Mouse (Mus musculus): Measurements from ENCODE around the gene Aass. TPM values are rescaled to one million over a fixed set of nuclear protein-coding genes. Genes with fewer than 3 reads are reported as not detected.

The Aass gene
- polyA plus RNA-seq, 1 experiment from 2014 or later, result 1.3 TPM

DNA sequence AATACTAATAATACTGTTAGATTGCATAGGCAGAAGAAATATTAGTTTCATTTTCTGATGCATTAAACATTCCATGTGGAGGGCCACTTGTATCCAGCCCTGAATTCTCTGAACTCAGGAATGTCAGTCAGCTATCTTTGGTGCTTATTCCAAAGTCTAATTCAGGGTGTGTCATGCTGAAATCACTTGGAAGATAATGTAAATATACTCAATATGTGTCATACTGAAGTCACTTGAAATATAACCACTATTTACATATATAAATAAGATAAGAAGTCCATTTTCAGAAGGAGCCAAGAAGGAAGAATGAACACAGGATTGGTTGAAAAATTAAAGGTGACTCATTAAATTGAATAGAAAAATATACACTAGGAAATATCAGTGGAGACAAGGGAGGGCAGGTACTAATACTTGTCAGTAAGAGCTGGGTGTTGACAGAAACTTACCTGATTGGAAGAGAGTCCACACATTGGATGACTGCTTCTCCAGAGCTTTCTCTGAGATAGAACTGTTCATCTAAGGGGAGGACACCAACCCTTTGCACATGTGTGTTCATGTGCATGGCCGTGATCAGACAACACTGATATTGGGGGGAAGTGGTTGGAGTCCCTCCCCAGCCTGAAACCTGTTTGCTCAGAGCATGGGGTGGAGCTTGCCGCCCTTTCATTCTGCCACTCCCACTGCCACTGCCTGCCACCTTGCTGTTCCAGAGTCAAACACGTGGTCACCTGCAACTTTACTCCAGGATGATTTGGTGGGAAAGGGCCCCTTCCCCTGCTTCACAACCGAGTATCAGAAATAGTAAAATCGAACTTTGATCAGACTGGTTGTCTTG is 48.0 kb downstream of the Aass start:
- 79% methylated on average over 5 of the region's 5 CpGs for WGBS (ENCODE audit: insufficient replicate concordance)
- H3K27me3 ChIP-seq (ENCODE audit: control insufficient read depth, insufficient read depth, low read length), result no peaks in the 10 kb centered on the region
- H3K36me3 ChIP-seq (ENCODE audit: control insufficient read depth, insufficient read depth, low read length), result no peaks in the 10 kb centered on the region
- no peaks in the 10 kb centered on the region for H3K9me3 ChIP-seq (replicated peaks; ENCODE audit: control insufficient read depth, low read length)
- no peak overlapping the region for H3K27ac ChIP-seq (ENCODE audit: low read depth, low read length)
- no peak for ATAC-seq (replicated peaks; ENCODE audit: insufficient number of reproducible peaks, low FRiP score, low TSS enrichment)
- H3K4me1 ChIP-seq (ENCODE audit: control insufficient read depth, insufficient read depth, low read length), result peaks cover 6% of the 10 kb centered on the region; the same call in 1 of the 2 replicates
- H3K4me3 ChIP-seq (ENCODE audit: low read depth, low read length), result no peak overlapping the region
- H3K4me2 ChIP-seq, result no peak overlapping the region
- H3K9ac ChIP-seq (ENCODE audit: low read depth, low read length), result no peak overlapping the region

DNA sequence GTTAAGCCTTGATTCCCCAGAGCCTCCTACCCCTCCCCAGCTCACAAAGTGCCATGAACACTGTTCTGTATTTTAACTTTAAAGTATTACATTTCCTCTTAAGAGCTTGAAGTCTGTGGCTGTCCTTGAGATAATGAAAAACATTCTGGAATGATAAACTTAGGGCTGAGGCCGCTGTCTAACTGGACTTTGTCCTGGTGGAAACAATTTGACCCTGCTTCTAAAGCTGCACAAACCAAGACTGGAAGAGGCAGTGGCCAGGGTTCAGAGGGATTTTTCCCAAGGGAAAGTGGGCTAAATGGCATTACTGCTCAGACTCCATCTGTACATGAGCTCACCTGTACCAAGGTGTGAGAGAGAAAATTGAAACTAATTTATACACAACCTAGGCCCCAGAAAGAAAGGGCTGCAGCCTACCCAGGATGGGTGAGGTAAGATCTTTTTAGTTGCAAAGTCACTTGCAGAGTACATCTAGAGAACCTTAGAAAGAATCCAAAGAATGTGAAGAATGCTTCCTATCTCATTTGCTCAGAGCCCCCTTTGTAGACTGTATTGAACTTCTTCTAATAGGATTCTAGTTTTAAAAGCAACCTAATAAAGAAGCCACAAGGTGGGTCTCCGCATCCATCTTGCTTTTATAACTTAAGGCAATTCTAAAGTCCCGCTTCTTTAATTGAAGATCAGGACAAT is 52.6 kb downstream of the Aass start:
- H3K4me3 ChIP-seq (ENCODE audit: low read depth, low read length), result no peak overlapping the region
- no peaks in the 10 kb centered on the region for H3K27me3 ChIP-seq (ENCODE audit: control insufficient read depth, insufficient read depth, low read length)
- H3K9ac ChIP-seq (ENCODE audit: low read depth, low read length), result no peak overlapping the region
- 0 out of 2 replicates have a peak, but pooled peaks have one; percentile 31 for ATAC-seq (replicated peaks; ENCODE audit: insufficient number of reproducible peaks, low FRiP score, low TSS enrichment)
- H3K9me3 ChIP-seq (replicated peaks; ENCODE audit: control insufficient read depth, low read length), result no peaks in the 10 kb centered on the region
- no peak overlapping the region for H3K4me2 ChIP-seq
- H3K4me1 ChIP-seq (ENCODE audit: control insufficient read depth, insufficient read depth, low read length), result peaks cover 7% of the 10 kb centered on the region; the same call in 1 of the 2 replicates
- H3K27ac ChIP-seq (ENCODE audit: low read depth, low read length), result peak overlapping the region; percentile 54; the same call in 1 of the 2 replicates
- H3K36me3 ChIP-seq (ENCODE audit: control insufficient read depth, insufficient read depth, low read length), result no peaks in the 10 kb centered on the region
- WGBS (ENCODE audit: insufficient replicate concordance), result 45% methylated on average over 3 of the region's 3 CpGs

DNA sequence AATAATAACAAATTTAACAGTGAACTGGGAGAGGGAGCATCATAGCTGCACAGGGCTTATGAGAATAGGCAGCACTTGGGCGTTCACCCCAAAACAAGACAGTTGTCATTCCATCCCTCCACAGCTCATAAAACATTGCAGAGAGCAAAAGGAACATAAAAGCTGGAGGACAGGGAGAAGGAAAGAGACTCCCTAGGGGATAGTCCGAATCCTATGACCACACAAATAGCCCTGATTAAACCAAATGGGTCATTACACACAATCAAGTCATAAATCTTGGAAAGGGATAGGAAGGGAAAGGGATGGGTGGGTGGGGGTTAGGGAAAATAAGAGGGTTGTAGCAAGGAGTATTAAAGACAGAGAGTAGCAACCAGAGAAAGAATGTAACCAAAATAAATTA is 54.5 kb downstream of the Aass start:
- H3K27me3 ChIP-seq (ENCODE audit: control insufficient read depth, insufficient read depth, low read length), result no peaks in the 10 kb centered on the region
- 81% methylated on average over 2 of the region's 2 CpGs for WGBS (ENCODE audit: insufficient replicate concordance)
- H3K36me3 ChIP-seq (ENCODE audit: control insufficient read depth, insufficient read depth, low read length), result no peaks in the 10 kb centered on the region

DNA sequence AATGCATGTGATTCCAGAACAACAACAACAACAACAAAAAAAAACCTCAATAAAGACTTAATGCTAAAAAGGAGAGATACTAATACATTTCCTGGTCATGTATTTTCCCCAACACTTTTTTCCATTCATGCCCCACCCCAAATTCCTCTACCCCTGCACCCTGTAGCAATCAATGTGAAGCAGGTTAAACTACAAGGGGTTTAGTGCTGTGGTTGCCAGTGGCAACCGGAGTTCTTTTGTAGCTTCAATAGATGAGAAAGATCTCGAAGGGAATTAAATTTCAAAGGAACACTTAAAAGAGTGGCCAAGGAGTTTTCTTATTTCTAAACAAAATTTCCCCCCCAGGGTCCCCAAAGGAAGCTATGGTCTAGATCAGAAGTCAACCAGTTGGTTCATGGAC is 56.7 kb downstream of the Aass start:
- WGBS (ENCODE audit: insufficient replicate concordance), result 84% methylated on average over 2 of the region's 2 CpGs
- Histone ChIP-seq H3K9me3 (replicated peaks; ENCODE audit: control insufficient read depth, low read length) (no peaks in the 10 kb centered on the region), H3K4me3 (ENCODE audit: low read depth, low read length) (no peak overlapping the region), H3K4me2 (no peak overlapping the region), H3K27ac (ENCODE audit: low read depth, low read length) (no peak overlapping the region), H3K36me3 (ENCODE audit: control insufficient read depth, insufficient read depth, low read length) (no peaks in the 10 kb centered on the region), H3K27me3 (ENCODE audit: control insufficient read depth, insufficient read depth, low read length) (no peaks in the 10 kb centered on the region), H3K4me1 (ENCODE audit: control insufficient read depth, insufficient read depth, low read length) (peaks cover 7% of the 10 kb centered on the region; the same call in 1 of the 2 replicates), H3K9ac (ENCODE audit: low read depth, low read length) (no peak overlapping the region)
- no peak for ATAC-seq (replicated peaks; ENCODE audit: insufficient number of reproducible peaks, low FRiP score, low TSS enrichment)

More for the DNA sequence above, 54.5 kb downstream of the Aass start:
- peaks cover 7% of the 10 kb centered on the region; the same call in 1 of the 2 replicates for H3K4me1 ChIP-seq (ENCODE audit: control insufficient read depth, insufficient read depth, low read length)
- no peak overlapping the region for H3K27ac ChIP-seq (ENCODE audit: low read depth, low read length)
- H3K4me3 ChIP-seq (ENCODE audit: low read depth, low read length), result no peak overlapping the region
- ATAC-seq (replicated peaks; ENCODE audit: insufficient number of reproducible peaks, low FRiP score, low TSS enrichment), result no peak
- H3K9ac ChIP-seq (ENCODE audit: low read depth, low read length), result no peak overlapping the region
- H3K4me2 ChIP-seq, result no peak overlapping the region
- no peaks in the 10 kb centered on the region for H3K9me3 ChIP-seq (replicated peaks; ENCODE audit: control insufficient read depth, low read length)

DNA sequence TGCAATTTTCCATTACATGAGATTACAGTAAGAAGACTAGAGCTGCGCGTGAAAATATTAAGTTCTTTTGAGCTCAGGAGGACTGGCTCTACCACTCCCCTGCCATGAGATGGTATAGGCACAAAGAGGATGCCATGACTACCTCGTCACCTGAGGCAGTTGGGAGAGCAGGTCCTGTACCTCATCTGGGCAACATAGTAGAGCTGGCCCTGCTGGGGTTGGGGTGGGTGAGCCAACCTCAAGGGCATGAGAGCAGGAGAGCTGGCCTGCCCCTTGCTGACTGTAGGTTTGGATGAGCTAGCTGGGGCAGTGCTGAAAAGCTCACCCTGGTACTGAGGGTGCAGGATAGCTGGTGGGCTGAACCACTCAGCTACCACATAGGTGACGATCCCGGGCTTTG is 77.1 kb downstream of the Aass start:
- 87% methylated on average over 5 of the region's 5 CpGs for WGBS (ENCODE audit: insufficient replicate concordance)
- Histone ChIP-seq H3K4me1 (ENCODE audit: control insufficient read depth, insufficient read depth, low read length) (no peaks in the 10 kb centered on the region), H3K4me3 (ENCODE audit: low read depth, low read length) (no peak overlapping the region), H3K9me3 (replicated peaks; ENCODE audit: control insufficient read depth, low read length) (no peaks in the 10 kb centered on the region), H3K27me3 (ENCODE audit: control insufficient read depth, insufficient read depth, low read length) (no peaks in the 10 kb centered on the region), H3K36me3 (ENCODE audit: control insufficient read depth, insufficient read depth, low read length) (no peaks in the 10 kb centered on the region), H3K9ac (ENCODE audit: low read depth, low read length) (no peak overlapping the region), H3K27ac (ENCODE audit: low read depth, low read length) (no peak overlapping the region), H3K4me2 (no peak overlapping the region)
- no peak for ATAC-seq (replicated peaks; ENCODE audit: insufficient number of reproducible peaks, low FRiP score, low TSS enrichment)

DNA sequence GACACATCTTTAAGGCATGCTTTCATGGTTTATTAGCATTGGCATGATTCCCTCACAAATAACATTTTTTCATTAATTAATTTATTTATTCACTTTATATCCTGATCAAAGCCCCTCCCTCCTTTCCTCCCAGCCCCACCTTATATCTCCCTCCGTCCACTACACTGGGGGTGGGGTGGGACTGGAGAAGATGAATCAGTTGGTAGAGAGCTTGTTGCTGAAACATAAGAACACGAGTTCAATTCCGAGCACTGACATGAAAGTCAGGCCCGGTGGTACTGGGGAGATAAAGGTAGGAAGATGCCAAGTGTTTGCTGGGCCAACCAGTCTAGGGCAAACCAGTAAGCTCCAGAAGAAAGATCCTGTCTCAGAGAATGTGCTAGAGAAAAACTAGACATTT is 84.0 kb downstream of the Aass start:
- Histone ChIP-seq H3K4me3 (ENCODE audit: low read depth, low read length) (no peak overlapping the region), H3K27me3 (ENCODE audit: control insufficient read depth, insufficient read depth, low read length) (no peaks in the 10 kb centered on the region), H3K4me2 (no peak overlapping the region), H3K9me3 (replicated peaks; ENCODE audit: control insufficient read depth, low read length) (no peaks in the 10 kb centered on the region), H3K9ac (ENCODE audit: low read depth, low read length) (no peak overlapping the region), H3K4me1 (ENCODE audit: control insufficient read depth, insufficient read depth, low read length) (no peaks in the 10 kb centered on the region), H3K27ac (ENCODE audit: low read depth, low read length) (no peak overlapping the region), H3K36me3 (ENCODE audit: control insufficient read depth, insufficient read depth, low read length) (no peaks in the 10 kb centered on the region)
- no peak for ATAC-seq (replicated peaks; ENCODE audit: insufficient number of reproducible peaks, low FRiP score, low TSS enrichment)
- 80% methylated on average over 4 of the region's 4 CpGs for WGBS (ENCODE audit: insufficient replicate concordance)

DNA sequence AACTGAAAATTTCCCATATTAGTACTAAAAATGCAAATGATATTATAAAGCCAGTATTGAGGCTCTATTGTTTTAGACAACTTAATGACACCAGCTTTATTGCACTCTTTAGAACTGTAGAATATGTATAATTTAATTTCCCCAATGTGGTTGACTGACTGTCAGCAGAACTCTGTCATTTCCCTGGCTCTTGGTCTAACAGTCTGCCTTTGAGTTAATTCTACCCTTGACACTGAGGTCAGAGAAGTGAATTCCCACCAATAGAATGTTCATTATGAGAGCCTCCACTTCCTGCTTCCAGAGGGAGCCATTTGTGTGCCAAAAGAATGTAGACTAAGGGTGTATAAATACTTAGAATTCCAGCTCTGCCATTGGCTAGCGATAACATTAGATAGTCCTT is 104.5 kb downstream of the Aass start:
- no peak for ATAC-seq (replicated peaks; ENCODE audit: insufficient number of reproducible peaks, low FRiP score, low TSS enrichment)
- no peak overlapping the region for H3K4me3 ChIP-seq (ENCODE audit: low read depth, low read length)
- H3K9ac ChIP-seq (ENCODE audit: low read depth, low read length), result no peak overlapping the region
- H3K36me3 ChIP-seq (ENCODE audit: control insufficient read depth, insufficient read depth, low read length), result no peaks in the 10 kb centered on the region
- no peaks in the 10 kb centered on the region for H3K27me3 ChIP-seq (ENCODE audit: control insufficient read depth, insufficient read depth, low read length)
- no peak overlapping the region for H3K27ac ChIP-seq (ENCODE audit: low read depth, low read length)
- WGBS (ENCODE audit: insufficient replicate concordance), result 69% methylated on average over 1 of the region's 1 CpGs
- H3K4me2 ChIP-seq, result no peak overlapping the region
- no peaks in the 10 kb centered on the region for H3K4me1 ChIP-seq (ENCODE audit: control insufficient read depth, insufficient read depth, low read length)
- H3K9me3 ChIP-seq (replicated peaks; ENCODE audit: control insufficient read depth, low read length), result no peaks in the 10 kb centered on the region

Measured in heart, embryonic 11.5 days (tissue).